Mouse (Mus musculus) forebrain, embryonic 14.5 days (tissue): ENCODE results near the gene Tmem216. TPM values are rescaled to one million over a fixed set of nuclear protein-coding genes. Genes with fewer than 3 reads are reported as not detected.

Source experiments
- ATAC-seq: fragments of 200-750 bp; cut with Nextera tagmentation; 2 replicates; pipeline ENCODE4 v1.8.0; 2017; ENCODE audit warnings: mild to moderate bottlenecking, moderate library complexity
- DNase-seq: peaks from one replicate; pipeline ENCODE4 v3.0.0-alpha.2; 2015; ENCODE audit warnings: low spot score
- H3K27ac ChIP-seq: fragments of 300-500 bp; sonication (generic); 2 replicates; pipeline ENCODE4 v1.5.1; 2014; ENCODE audit warnings: low read depth, mild to moderate bottlenecking, control low read depth, low read length, moderate library complexity
- H3K27me3 ChIP-seq: fragments of 300-500 bp; sonication (generic); replicated peaks from 2 replicates; pipeline ENCODE4 v1.6.1; 2014; ENCODE audit warnings: low read length, control low read depth, mixed read lengths; ENCODE audit not compliant: control insufficient read depth, insufficient read depth
- H3K36me3 ChIP-seq: fragments of 300-500 bp; sonication (generic); 2 replicates; pipeline ENCODE4 v1.6.1; 2014; ENCODE audit warnings: low read length, control low read depth; ENCODE audit not compliant: control insufficient read depth, insufficient read depth
- H3K4me1 ChIP-seq: fragments of 300-500 bp; sonication (generic); 2 replicates; pipeline ENCODE4 v1.6.1; 2014; ENCODE audit warnings: antibody characterized with exemption, low read length, control low read depth; ENCODE audit not compliant: control insufficient read depth, insufficient read depth
- H3K4me2 ChIP-seq: fragments of 300-500 bp; sonication (generic); 2 replicates; pipeline ENCODE4 v1.6.1; 2014; ENCODE audit warnings: mild to moderate bottlenecking, control low read depth, low read length
- H3K4me3 ChIP-seq: fragments of 300-500 bp; sonication (generic); 2 replicates; pipeline ENCODE4 v1.5.1; 2014; ENCODE audit warnings: low read depth, low read length, control low read depth
- H3K9ac ChIP-seq: fragments of 300-500 bp; sonication (generic); 2 replicates; pipeline ENCODE4 v1.6.1; 2014; ENCODE audit warnings: mild to moderate bottlenecking, low read length, control low read depth, moderate library complexity
- H3K9me3 ChIP-seq: fragments of 300-500 bp; sonication (generic); replicated peaks from 2 replicates; pipeline ENCODE4 v1.6.1; 2016; ENCODE audit warnings: low read length, control low read depth, mixed read lengths; ENCODE audit not compliant: control insufficient read depth
- WGBS: fragments of 180-500 bp; shearing (Covaris S2); extraction: QIAGEN DNeasy Blood & Tissue Kit; methylation state at CpG from one replicate; pipeline ENCODE4 v1.1.7; 2014; 5-methylcytosine and 5-hydroxymethylcytosine counted together
- polyA plus RNA-seq: library from polyadenylated mRNA; unstranded; fragments of >200 nt; fragmentation: Nextera tagmentation; extraction: Ambion mirVana; gene quantifications from 2 replicates; pipeline ENCODE4 v1.2.1, GENCODE M21; 2014

The Tmem216 gene
- polyA plus RNA-seq, 1 experiment from 2014 or later = 70.1 TPM

DNA sequence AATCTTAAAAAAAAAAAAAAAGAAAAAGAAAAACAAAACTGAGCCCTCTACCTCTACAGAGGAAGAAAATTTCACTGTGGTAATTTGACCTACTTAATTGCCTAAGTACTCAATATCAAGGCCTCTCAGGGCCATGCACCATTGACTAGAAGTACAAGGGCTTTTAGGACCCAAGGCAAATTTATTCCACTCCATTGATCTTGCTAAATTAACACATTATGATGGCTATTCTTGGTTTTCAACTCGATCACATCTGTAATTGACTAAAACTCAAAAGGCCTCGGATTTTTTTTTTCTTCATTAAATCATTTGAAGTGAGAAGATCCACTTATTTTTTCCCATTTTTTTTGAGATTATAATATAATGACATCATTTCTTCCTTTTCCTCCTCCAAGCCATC, 1.4 kb upstream of the Tmem216 start:
- Histone ChIP-seq H3K4me1 (peaks cover 9% of the 10 kb centered on the region), H3K4me2 (no peak overlapping the region), H3K9me3 (no peaks in the 10 kb centered on the region), H3K36me3 (peaks cover 3% of the 10 kb centered on the region; the same call in 1 of the 2 replicates), H3K27ac (no peak overlapping the region), H3K9ac (no peak overlapping the region), H3K27me3 (no peaks in the 10 kb centered on the region), H3K4me3 (no peak overlapping the region)
- DNase-seq = no peak
- 47% methylated on average over 2 of the region's 2 CpGs for WGBS
- ATAC-seq = no peak

DNA sequence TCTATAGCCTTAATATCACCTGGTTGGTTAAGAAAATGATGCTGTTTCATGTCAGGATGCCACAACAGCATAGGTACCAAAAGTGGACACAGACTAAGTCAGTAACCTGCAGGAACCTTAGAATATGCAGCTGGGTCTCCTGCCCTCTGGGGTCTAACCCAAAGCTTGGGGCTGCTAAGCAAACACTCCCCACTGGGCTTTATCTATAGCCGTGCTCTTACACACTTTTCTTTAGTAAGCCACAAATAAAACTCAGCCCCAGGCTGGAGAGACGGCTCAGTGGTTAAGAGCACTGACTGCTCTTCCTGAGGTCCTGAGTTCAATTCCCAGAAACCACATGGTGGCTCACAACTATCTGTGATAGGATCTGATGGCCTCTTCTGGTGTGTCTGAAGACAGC, 963 bp upstream of the Tmem216 start:
- H3K9ac ChIP-seq = no peak overlapping the region

DNA sequence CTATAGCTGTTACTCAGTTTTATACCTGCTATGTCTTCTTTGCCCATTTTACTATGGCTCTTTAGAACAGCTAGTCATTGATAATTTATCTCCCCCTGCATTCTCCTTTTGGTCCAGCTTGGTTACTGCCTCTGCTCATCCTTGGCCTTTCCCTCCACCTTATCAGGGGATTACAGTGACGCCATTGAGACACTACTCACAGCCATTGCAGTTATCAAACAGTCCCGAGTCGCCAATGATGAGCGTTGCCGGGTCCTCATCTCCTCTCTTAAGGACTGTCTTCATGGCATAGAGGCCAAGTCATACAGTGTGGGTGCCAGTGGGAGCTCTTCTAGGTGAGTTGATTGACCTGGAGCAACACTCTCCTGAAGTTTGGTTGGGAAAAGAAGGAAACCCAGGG, 16.6 kb downstream of the Tmem216 start:
- WGBS = 97% methylated on average over 5 of the region's 5 CpGs
- H3K4me1 ChIP-seq = no peaks in the 10 kb centered on the region
- H3K4me2 ChIP-seq = no peak overlapping the region
- DNase-seq (no peak), ATAC-seq (no peak)
- H3K9me3 ChIP-seq = no peaks in the 10 kb centered on the region
- no peak overlapping the region for H3K27ac ChIP-seq
- H3K36me3 ChIP-seq = peaks cover 84% of the 10 kb centered on the region
- no peak overlapping the region for H3K9ac ChIP-seq
- H3K4me3 ChIP-seq = no peak overlapping the region
- H3K27me3 ChIP-seq = no peaks in the 10 kb centered on the region

More for the DNA sequence above, 963 bp upstream of the Tmem216 start:
- no peak overlapping the region for H3K4me3 ChIP-seq
- peaks cover 9% of the 10 kb centered on the region for H3K4me1 ChIP-seq
- H3K9me3 ChIP-seq = no peaks in the 10 kb centered on the region
- H3K27me3 ChIP-seq = no peaks in the 10 kb centered on the region
- H3K4me2 ChIP-seq = no peak overlapping the region
- 60% methylated on average over 2 of the region's 2 CpGs for WGBS
- DNase-seq = no peak
- no peak for ATAC-seq
- H3K36me3 ChIP-seq = peaks cover 7% of the 10 kb centered on the region
- H3K27ac ChIP-seq = no peak overlapping the region

DNA sequence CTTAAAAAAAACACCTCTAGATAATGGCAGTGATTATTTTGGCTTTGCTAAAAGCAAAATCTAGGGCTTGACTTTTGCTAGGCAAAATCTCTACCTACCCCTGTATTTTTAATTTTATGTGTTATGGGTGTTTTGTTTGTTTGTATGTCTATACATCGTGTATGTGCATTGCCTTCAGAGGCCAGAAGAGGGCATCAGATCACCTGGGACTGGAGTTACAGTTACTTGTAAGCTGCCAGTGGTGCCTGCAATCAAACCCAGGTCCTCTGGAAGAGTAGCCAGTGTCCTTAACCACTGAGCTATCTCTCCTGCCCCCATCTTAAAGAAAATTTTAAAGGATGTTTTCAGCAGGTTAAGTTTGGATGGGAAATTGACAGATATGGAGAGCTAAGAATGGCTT, 26.0 kb downstream of the Tmem216 start:
- DNase-seq (no peak), ATAC-seq (no peak)
- peaks cover 61% of the 10 kb centered on the region for H3K36me3 ChIP-seq
- H3K9ac ChIP-seq = no peak overlapping the region
- no peak overlapping the region for H3K4me3 ChIP-seq
- no peaks in the 10 kb centered on the region for H3K9me3 ChIP-seq
- 94% methylated on average over 1 of the region's 1 CpGs for WGBS
- H3K27me3 ChIP-seq = no peaks in the 10 kb centered on the region
- no peak overlapping the region for H3K4me2 ChIP-seq
- H3K4me1 ChIP-seq = peaks cover 13% of the 10 kb centered on the region
- no peak overlapping the region for H3K27ac ChIP-seq

DNA sequence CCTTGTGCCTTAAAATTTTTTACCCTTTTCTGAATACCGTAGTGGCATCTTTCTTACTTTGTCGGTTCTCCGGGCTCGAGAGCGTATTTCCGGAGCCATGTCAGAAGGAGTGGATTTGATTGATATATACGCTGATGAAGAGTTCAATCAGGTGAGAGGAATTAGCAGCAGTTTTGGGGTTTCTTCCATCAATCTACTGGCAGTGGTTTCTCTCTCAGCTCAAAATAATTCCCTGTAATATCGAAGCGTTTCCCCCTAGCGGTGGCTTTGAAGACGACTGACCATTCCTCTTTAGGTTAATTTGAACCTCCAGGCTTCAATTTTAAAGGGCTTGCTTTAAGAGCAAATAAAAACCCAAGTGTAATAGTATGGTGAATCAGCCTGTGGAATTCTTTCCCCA, 30.1 kb downstream of the Tmem216 start, which contains the start of gene Sdhaf2:
TSS of gene Sdhaf2 (minus strand) at position 233 of the 400 bp plus-strand sequence.
- Histone ChIP-seq H3K4me3 (peak within 1 kb of the TSS; percentile 98), H3K27ac (peak within 1 kb of the TSS; percentile 94), H3K4me2 (peak within 1 kb of the TSS; percentile 78), H3K9ac (peak within 1 kb of the TSS; percentile 99), H3K36me3 (peaks cover 26% of the 10 kb centered on the region), H3K27me3 (no peaks in the 10 kb centered on the region), H3K4me1 (peaks cover 18% of the 10 kb centered on the region), H3K9me3 (no peaks in the 10 kb centered on the region)
- peak; percentile 85 for DNase-seq
- WGBS = 0% methylated on average over 11 of the region's 11 CpGs
- peak; percentile 13 for ATAC-seq

DNA sequence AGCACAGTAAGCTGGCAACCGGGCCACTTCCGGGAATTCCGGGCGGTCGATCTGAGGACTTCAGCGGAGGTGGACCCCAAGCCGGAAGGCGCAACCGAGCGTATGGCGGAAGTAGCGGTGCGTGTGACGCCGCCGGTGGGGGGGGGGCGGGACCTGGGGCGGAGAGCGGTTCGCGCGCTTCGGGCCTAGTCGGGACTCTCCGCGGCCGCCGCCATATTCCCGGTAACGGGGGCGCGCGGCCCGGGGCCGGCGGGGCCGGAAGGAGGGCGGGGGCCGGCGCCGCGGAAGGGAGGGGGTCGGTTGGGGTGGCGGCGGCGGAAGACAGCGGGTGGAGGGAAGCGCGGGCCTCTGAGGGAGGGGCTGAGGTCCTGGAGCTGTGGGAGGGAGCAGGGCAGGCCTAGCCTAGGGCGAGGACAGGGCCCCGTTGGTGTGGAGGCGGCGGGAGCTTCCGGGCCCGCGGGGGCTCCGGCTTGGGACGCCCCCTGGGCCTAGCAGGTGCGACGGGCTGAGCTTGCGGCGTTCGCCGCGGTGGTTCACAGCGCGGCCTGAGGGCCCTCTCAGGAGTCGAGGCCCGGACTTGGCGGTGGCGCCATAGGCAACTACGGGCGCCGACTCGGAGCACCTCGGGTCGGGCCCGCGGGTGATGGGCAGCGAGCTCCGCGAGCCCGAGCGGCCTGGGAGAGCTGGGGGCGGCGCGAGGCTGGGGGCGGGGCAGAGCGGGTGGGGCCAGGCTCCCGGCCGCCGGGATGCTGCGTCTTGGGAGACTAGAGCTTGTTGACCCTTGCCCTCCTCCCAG, 30.7 kb downstream of the Tmem216 start, which contains the start of gene Cpsf7:
TSS of gene Cpsf7 (plus strand) at position 161 of the 796 bp plus-strand sequence.
- peak within 1 kb of the TSS; percentile 99 for H3K9ac ChIP-seq
- under 1% methylated on average over 68 of the region's 93 CpGs for WGBS

DNA sequence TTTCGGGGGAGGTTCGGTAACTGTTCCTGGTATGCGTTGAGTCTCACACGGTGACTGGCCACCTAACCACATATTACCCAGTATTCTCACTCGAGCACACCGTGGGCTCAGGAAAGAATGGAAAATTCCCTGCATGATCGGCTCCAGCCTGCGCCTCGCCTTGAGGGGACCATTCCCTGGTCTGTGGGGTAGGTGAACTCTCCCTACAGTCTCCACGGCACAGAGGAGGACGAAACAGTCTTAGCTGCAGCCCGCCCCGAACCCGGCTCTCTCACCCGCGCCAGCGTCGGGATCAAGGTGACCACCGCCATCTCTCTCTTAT, 31.3 kb downstream of the Tmem216 start:
- ATAC-seq = no peak
- DNase-seq = no peak
- peak overlapping the region; percentile 99 for H3K9ac ChIP-seq
- 0% methylated on average over 19 of the region's 19 CpGs for WGBS
- peak overlapping the region; percentile 94 for H3K27ac ChIP-seq
- H3K9me3 ChIP-seq = no peaks in the 10 kb centered on the region
- H3K4me1 ChIP-seq = peaks cover 18% of the 10 kb centered on the region
- H3K4me3 ChIP-seq = peak overlapping the region; percentile 98
- H3K27me3 ChIP-seq = no peaks in the 10 kb centered on the region
- peak overlapping the region; percentile 78 for H3K4me2 ChIP-seq
- peaks cover 15% of the 10 kb centered on the region; the same call in 1 of the 2 replicates for H3K36me3 ChIP-seq

More for the DNA sequence above, 30.7 kb downstream of the Tmem216 start, which contains the start of gene Cpsf7:
- H3K4me3 ChIP-seq = peak within 1 kb of the TSS; percentile 98
- peaks cover 20% of the 10 kb centered on the region for H3K36me3 ChIP-seq
- ATAC-seq (peak; percentile 95), DNase-seq (peak; percentile 96)
- H3K4me1 ChIP-seq = peaks cover 18% of the 10 kb centered on the region
- no peaks in the 10 kb centered on the region for H3K27me3 ChIP-seq
- H3K9me3 ChIP-seq = no peaks in the 10 kb centered on the region
- peak within 1 kb of the TSS; percentile 78 for H3K4me2 ChIP-seq
- peak within 1 kb of the TSS; percentile 94 for H3K27ac ChIP-seq

DNA sequence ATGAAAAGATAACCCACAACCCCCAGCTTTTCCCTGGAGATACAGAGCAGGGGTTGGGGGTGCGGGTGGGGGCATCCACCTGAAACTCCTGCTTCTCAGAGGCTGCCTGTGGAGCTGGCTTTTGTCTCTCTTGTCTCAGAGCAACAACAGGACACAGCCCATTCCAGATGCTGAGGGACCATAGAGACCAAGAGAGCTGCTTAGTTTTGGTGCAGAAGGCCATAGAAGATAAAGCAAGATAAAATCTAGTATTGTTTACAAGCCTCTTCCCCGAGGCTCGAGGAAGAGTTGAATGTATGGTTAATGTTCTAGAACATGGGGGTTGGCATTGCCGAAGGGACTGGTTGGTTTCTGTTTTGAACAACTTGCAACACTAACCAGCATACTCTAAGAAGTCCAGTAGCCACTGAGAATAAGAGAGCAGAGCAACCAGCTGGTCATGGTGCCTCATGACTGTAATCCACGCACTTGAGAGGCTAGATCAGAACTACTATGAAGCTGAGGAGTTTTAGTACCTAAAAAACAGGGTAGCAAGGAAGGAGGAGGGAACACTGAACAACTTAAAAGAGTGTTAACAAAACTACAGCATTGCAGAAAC, 32.5 kb downstream of the Tmem216 start:
- no peaks in the 10 kb centered on the region for H3K9me3 ChIP-seq
- ATAC-seq (no peak), DNase-seq (no peak)
- no peak overlapping the region for H3K27ac ChIP-seq
- 0 out of 2 replicates have a peak overlapping the region, but pooled peaks have one; percentile 98 for H3K4me3 ChIP-seq
- no peaks in the 10 kb centered on the region for H3K27me3 ChIP-seq
- 89% methylated on average over 5 of the region's 5 CpGs for WGBS
- peaks cover 10% of the 10 kb centered on the region; the same call in 1 of the 2 replicates for H3K36me3 ChIP-seq
- peaks cover 18% of the 10 kb centered on the region for H3K4me1 ChIP-seq
- H3K9ac ChIP-seq = no peak overlapping the region
- H3K4me2 ChIP-seq = peak overlapping the region; percentile 78; the same call in 1 of the 2 replicates

DNA sequence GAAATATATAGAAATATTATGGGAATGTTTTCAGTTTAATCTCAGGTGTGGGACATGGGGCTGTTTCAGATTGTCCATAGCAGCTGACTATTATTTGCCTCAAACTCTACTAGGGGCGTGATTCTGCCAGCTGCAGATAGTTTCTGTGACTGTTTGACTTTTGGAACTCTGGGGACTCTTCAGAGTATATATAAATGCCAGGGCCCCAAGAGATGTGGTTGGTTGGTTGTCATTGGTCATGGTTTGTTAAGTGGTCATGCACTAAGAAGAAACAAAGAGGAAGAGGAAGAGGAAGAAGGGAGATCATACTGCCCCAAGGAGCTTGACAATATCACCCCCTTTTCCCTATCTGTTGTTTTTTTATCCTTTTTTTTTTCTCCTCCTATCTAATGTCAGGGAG, 34.1 kb downstream of the Tmem216 start:
- H3K9me3 ChIP-seq = no peaks in the 10 kb centered on the region
- no peak for DNase-seq

More for the DNA sequence above, 34.1 kb downstream of the Tmem216 start:
- Histone ChIP-seq H3K36me3 (peaks cover 7% of the 10 kb centered on the region), H3K27ac (no peak overlapping the region), H3K9ac (no peak overlapping the region), H3K4me1 (peaks cover 13% of the 10 kb centered on the region), H3K4me2 (no peak overlapping the region), H3K4me3 (no peak overlapping the region), H3K27me3 (no peaks in the 10 kb centered on the region)
- no peak for ATAC-seq
- 94% methylated on average over 1 of the region's 1 CpGs for WGBS
